Mouse (Mus musculus) retina, adult 2 months (tissue): ENCODE measurements at regions not wholly inside any gene's neighbourhood (a gene's known extent, or its start where the extent isn't known, plus 50 kb on each side); places are given as distances from the start of the nearest gene placed in this dataset.
"Not testable (repeated sequence)": the region's sequence is repeated elsewhere in the genome, so short reads cannot be mapped to it uniquely, and the experiment has no call there.

Experiments used
- DNase-seq: peaks from one replicate; pipeline ENCODE4 v3.0.0-alpha.2; 2012; ENCODE audit warnings: low read depth, low spot score

DNA sequence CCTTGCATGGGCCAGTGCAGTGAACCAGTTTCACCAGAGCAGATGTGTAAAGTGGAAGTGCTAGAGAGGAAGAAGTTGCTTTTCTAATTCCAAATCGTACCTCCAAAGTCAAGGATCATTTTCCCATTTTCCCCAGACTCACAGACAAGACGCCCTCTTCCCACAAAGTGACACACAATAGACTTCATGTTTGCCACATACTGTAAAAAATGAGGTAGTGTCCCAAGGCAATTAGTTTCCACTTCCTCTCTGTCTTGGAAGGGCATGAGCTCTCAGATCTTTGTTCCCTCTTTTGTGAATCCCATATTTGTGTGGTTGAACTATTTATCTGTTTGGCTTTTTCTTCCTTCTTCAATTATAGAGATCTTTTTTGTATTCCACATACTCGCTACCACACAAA, 137.0 kb downstream of the Sptssa start:
- no peak for DNase-seq

DNA sequence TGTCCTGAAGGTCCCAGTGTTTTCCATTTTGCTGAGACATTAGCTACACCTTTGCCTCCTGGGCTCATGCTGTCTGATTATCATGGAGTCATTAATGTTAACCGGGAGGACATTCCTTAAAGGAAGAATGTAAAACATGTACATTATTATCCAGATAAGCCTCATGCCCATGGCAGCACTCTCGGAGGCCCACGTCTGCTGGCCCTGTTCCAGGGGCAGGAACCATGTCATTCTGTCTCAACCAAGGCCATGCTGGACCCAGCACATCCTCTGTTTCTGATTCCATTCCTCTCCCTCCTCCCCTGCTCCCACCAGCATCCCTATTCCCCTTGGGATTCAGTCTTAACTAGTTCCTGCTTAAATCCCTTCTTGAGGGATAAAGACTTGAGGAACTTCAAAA, 139.1 kb downstream of the Sptssa start:
- DNase-seq = no peak

DNA sequence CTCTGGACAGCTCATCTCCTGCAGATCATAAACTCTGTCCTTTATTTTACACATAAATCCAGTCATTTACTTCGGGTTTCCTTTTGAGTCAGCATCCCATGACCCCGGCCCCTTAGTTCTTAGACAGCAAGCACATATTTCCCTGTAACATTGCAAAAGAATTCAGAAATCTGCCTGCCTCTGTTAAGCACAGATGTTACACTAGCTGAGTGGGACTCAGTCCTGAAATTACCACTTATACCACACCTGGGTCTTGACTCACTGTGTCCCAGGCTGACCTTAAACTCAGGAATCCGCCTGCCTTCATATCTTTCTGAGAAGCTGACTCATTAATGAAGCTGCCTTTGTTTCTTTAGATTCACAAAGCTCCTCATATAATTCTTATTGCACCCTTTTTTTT, 139.9 kb downstream of the Sptssa start:
- DNase-seq = no peak

DNA sequence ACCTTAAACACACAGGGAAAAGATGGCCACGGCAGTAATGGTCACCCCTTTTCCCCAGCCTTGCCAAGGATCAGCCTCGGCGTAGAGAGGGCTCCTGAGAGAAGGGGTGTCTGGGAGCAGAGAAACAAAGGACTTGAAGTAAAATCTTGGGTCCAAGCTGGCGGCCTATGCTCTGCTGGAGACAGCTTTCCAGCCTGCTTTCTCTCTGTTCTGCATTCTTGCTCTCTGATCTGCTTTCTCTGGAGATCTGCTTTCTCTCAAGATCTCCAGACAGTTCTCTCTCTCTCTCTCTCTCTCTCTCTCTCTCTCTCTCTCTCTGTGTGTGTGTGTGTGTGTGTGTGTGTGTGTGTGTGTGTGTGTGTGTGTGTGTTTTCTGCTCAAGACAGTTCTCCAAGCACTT, 140.3 kb downstream of the Sptssa start:
- DNase-seq = not testable (repeated sequence)

DNA sequence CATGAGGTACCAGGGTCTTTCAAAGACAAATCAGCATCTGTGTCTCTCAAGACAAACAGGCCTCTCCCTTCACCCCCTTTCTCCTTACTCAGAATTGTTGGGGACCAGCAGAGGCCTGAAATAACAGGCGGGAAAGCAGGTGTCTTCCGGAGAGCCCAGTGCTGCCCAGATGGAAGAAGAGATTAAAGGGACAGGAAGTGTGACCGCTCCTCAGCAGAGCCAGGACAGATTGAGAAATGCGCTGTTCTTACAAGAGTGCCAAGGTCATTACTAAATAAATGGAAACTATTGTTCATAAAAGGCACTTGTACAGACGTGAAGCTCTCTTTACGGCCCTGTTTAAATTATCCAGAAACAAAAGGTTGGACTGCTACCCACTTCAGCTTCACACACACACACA, 146.5 kb downstream of the Sptssa start:
- DNase-seq = no peak

DNA sequence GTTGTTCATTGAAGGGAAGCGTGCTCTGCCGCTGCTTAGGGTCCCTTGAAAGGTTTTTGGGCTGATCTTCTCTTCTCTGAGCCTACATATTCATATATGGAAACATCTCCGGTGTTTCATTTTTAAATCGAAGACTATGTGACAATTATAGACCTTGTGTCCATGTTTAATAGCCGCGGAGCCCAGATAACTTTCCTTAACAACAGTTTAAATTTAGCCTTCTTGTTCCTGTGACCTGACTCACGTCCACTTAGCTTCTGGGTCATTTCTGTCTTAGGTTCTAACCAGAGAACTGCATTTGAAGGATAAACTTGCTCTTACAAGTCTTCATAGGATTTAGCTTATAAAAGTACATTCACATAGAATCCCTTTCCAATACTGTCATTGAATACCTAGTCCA, 153.6 kb downstream of the Sptssa start:
- no peak for DNase-seq

DNA sequence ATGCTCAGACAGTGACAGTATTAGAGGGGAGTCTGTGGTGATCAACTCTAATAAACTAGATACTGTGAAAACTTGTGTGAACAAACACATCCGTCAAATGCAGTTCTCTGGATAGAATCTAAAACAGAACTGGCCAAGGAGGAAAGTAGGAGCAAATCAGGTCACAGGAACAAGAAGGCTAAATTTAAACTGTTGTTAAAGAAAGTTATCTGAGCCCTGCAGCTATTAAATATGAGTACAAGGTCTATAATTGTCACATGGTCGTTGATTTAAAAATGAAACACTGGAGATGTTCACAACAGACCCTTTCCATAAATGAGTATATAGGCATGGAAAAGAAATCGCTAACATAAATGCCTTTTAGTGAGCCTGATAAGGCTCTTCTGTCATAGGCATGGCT, 156.4 kb downstream of the Sptssa start:
- DNase-seq = no peak

DNA sequence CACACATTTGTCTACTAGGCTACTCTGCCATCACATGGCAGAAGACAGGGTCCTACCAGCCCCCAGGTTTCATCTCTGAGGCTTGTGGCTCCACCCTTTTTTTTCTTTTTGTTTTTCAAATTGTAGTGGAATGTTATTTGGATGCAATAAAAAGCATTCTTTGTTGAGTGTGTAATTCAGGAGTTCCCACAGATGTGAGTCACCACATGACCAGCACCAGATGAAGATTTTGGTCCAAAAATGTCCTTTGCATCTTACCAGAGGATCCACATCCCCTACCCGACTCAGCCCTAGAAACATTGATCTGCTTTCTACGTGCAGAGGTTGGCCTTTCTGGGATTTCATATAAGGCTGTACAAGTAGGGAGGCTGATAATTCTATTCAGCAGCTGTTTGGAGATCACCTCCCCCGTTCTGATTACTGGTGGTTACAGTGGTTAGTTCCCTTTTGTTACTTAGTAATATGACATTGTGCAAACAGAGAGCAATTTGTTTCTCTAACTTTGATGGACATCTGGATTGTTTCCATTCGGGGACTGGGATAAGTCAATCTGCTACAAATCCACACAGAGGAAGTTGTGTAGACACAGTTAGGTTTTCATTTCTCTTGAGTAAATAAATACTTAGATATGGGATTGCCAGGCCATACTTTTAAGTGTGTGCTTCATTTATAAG, 160.5 kb downstream of the Sptssa start:
- no peak for DNase-seq

DNA sequence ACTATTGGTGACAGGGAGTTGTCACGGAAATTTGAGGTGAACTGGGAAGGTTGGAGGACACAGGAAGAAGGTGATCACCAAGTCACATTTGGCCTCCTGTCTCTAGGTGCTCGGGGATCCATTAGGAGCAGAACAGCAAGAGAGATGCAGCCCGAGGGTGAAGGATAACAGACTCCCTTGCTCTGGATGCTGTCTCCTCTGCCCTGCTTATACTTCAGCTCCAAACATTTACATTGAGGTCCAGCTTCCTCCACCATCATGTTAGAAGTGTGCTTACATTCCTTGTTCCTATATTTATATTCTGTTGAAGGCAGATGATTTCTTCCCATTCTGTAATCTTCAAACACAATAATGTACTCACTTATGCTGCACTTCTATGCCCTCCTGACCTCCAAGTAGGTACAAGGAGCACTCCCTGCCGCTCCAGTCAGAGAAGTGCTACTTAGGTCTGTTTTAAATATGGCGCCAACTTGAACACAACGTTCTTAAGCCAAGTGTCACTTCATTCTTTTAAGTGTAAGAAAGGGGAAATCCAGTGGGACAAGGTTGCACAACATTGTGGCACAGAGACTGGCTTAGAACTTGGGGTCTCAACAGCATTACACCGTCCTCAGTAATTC, 161.5 kb downstream of the Sptssa start:
- no peak for DNase-seq

DNA sequence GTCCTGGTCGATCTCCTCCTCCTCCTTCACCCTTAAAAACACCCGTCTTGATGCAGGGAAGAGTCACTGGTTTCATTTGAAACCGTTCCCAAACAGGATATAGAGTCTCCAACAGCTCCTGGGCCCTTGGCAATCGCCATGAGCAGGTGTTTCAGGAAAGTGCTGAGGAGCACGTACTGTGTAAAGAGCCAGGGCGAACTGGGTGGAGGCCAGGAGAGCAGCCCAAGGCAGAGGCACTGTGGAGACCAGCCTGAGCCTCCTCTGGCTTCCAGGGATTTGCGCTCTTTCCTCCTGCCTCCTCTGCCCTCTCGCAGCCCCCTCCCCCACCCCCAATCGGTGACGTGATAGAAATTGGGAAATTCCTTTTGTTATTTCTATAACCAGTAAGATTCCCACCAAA, 163.6 kb downstream of the Sptssa start:
- no peak for DNase-seq

DNA sequence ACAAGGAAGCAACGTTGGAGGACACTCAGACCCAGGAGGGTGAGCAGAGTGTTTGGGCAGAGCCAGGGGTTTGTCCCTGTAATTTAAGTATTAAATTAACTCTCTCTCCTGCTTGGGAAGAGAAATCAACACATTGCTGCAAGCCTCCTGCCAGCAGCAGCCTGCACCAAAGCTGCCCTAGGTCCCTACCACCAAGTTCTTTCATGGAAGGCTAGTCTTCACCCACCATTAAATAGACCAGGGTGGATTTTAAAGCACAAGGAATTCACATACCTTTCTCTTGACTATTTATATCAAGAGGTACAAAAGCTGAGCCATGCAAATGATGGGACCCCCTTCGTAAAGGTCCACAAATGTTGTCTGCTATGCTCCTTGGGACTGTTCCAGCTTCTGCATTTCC, 165.9 kb downstream of the Sptssa start:
- no peak for DNase-seq

DNA sequence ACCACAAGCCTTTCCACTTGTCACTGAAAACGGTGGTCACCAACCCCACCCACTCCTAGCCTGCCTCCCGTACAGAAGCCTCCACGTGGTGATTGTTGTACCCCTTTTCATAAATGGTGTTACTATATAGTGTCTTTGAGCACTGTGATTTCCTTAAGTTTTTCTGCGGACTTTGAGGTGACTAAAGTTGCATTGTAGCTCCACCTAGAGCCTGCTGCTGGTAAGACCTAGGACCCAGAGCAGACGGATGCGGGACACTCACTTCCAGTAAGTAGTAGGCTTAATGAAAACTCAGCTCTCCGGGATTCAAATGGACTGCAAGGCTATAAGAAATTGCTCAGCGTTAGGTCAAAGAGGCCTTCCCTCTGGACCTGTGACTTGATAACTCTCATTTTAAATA, 166.7 kb downstream of the Sptssa start:
- DNase-seq = peak; percentile 20

DNA sequence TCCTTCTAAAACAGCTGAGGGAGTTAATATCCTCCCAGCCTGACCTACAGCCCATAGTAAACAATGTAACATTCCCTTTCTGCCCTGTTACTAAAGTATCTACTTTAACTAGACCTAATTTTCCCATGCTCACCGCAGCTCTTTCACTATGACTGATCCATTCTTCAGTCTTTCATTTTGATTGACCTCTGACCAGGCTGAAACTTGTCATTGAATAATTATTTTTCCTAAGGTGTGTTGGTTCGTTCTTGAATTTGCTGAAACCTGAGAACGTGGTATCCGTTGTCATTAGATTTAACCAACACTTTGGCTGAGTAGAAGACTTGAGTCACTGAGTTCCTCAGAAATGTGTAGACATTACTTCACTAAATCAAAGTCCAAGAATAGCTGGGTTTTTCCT, 168.7 kb downstream of the Sptssa start:
- DNase-seq = no peak

DNA sequence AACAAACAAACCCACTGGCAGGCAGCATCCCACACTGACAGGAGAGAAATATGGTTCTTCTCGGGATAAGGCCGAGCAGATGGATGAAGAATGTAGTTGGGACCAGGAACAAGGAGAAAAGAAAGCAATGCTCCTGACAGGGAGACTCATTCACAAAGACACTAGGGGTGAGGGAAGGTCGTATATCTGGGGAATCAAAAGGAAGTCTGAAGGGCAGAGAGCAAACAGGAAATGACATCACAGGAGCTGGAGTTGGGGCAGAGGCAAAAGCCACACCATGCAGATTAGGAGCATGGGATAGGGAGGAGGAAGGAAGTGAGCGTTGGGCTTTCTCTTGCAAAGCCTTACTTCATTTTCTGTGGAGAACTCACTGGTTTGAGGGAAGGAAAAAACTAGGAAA, 174.4 kb downstream of the Sptssa start:
- DNase-seq = no peak

DNA sequence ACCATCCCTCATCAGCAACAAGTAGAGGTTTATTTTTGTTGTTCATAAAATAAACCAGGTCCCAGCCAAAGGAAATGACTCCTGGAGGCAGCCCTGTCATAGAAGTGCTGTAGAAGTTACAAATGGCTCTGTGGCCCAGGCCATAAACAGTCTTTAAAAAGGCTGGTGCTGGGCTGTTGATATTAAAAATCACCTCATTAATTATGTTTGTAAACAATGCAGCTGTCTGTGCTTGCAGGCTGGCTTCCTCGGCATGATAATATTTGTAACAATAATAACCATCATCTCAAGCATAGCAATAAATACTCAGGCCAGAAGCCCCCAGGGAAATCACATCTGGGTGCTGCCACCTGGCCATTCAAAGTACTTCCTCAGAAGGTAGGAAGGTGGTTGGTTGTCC, 176.5 kb downstream of the Sptssa start:
- no peak for DNase-seq

DNA sequence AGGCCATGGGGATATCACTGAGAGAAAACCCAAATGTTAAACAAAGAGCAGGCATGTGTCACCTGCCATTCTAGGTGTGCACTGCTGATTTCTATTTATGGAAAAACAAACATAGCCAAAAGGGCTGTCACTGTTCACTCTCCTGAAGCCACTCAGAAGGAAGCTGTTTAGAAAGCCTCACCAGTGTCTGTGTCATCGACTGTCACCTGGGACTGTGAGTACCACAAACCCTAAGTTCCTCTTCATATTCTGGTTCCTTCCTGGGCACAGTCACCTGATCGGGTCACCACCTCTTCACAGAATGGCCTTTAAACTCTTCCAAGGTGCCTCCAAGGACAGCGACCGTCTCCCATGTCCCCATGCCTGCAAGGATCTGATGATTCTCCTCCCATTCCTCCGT, 183.5 kb downstream of the Sptssa start:
- DNase-seq = no peak

DNA sequence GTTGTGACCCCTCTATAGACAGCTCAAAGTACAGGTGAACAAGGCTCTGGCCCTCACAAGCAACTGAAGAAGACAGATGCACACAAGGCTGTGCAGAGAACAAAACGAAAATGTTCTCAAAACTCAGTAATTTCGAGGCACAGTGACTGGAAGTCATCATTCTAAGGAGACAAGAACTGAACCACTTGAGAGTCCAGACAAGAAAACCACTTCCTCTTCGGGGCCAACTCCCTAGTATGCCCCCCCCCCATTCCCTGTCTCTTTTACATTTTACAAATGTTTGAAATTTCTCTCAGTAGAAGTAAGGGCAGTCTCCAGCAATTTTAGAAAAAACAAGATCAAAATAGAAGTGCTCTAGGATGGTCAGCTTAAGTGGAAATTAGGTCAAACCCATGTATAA, 184.0 kb downstream of the Sptssa start:
- no peak for DNase-seq

DNA sequence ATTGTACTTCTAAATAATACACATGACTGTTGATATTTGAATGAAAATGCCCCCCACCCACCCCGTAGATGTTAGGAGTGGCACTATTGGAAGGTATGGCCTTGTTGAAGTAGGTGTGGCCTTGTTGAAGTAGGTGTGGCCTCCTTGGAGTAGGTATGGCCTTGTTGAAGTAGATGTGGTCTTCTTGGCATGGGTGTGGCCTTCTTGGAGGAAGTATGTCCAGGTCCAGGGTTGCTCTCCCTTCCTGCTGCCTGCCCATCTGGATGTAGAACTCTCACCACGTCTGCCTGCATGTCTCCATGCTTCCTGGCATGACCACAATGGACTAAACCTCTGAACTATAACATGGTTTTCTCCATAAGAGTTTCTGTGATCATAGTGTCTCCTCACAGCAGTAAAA, 188.7 kb downstream of the Sptssa start:
- DNase-seq = no peak

DNA sequence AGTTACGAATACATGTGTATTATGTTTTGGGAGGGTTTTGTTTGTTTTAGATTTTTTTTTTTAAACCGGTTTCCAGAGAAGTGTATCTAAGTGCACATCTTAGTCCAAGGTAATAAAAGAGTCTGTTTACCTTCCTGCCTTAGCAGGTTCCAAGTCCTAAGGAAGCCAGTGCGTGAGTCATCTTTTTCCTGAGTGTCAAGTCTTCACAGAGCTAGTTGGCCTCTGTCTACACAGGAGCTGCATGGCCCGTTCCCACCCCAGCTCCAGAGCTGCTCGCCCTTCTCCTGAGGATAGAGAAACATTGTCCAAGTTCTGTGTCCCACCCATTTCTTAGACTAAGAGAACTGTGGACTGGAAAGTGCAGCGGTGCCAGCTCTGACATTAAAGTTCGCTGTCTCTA, 192.6 kb downstream of the Sptssa start:
- DNase-seq = no peak

DNA sequence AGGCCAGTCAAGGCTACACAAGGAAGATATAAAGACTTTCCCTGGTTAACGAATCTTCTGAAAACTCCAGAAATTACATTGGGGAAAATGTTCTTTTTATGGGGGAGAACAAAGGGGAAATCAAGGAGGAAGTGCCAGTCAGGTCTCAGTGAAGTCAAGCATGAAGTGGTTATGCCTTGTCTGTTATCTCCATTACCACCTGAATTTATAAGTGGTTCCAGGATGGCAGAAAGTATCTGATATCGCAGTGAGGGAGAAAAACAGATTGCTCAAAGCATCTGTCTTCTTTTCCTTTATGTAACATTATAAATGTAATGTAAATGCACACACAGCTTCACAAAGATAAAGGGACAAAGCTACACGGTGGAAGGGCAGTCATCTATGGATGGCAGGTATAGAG, 195.0 kb downstream of the Sptssa start:
- DNase-seq = no peak

DNA sequence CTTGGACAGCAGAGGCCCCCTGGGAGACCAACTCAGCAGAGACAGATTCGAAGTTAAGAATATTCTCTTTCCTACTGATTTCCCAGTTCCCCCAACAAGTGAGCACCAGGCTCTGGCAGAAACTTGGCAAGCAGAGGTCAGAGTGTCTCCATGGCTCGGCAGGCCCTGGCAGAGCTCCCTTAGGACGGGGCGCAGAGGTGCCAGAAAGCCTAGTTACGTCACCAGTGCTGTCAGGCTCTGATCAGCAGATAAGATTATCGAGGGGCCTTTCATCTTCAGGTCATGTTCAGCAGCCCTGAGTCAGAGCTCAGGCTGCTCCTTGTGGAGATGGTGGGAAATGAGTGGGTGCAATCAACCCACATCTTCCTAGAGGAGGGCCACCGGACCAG, 196.2 kb downstream of the Sptssa start:
- no peak for DNase-seq

DNA sequence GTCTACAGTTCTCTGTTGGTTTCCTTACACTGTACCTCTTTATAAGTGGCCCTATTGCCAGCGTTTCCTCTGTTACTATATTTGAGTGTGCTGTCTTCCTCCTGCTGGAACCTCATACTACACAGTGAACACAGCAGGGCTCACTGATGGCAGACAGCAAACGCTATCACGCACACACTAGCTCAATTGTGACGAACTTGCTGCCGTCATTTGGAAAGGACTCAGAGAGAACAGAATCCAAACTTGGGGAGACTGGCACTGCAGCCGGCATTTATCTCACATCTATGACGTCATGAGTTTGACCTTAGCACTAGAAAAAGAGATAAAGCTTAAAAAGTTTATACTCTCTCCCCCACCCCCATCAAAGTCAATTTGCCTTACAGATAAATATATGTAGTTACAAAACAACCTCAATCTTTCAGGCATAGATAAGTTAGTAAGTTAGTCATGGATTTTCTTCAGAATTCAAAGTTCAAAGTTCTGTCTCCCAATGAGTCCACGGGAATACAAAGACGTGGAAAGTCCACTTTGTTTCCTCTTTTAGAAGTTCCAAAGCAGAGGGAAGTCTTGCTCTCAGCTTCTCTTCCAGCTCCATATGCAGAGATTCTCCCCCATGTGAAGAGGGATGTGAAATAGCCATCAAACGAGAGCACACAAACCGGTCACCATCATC, 196.8 kb downstream of the Sptssa start:
- no peak for DNase-seq

DNA sequence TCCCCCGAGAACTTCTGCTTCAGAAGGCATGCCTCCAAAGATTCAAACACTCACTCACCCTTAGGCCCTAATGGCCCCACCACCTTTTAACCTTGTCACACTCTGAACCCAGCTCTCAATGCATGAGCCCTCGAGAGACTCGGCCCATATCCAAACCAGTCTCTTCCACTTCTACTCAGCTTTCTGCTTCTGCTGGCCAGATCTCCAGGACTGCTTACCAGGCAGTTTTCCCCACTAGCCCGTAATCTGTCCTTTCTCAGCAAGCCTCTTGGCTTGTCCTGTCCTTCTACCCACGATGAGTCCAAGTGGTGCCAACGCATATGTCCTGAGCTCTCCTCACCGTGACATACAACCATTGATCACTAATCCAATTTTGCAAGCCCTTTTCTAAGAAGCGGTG, 199.6 kb downstream of the Sptssa start:
- DNase-seq = no peak
